Mouse (Mus musculus) liver, embryonic 14.5 days (tissue): ENCODE results near the gene Cd248.

Experiments
- CTCF ChIP-seq: IDR thresholded peaks from 2 replicates; pipeline ENCODE4 v1.5.1; 2016; ENCODE audit warnings: antibody characterized with exemption, low read depth, control low read depth
- EP300 ChIP-seq: IDR thresholded peaks from 2 replicates; pipeline ENCODE4 v1.6.1; 2016; ENCODE audit warnings: antibody characterized with exemption, low read depth

DNA sequence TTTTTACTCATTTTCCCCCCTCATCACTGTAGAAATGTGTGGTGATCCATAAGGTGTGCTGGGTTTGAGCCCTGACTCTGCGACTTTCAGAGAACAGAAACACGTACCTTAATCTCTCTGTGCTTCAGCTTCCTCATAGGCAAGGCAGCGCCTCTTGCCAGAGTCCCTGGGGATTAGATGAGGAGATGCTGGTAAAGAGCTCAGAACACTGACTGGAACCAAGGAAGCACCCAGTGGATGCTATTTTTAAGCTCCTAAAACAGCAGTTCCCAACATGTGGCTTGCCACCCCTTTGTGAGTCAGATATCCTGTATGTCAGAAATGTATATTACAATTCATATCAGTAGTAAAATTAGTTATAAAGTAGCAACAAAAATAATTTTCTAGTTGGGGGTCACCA is 49.7 kb upstream of the Cd248 start:
- no peak for TF ChIP-seq CTCF
- TF ChIP-seq EP300 = no peak
